Mouse (Mus musculus) mouse trophoblast stem cell (cell line): Measurements from ENCODE around the gene Tnpo3.

Experiments
- in situ Hi-C, 2 experiments: fragments of 300-500 bp; cut with MseI, MboI; formaldehyde crosslinking; loops; 2 replicates in 1 of 2; 3 replicates in 1 of 2; pipeline ENCODE4 v1.15.1; 2025

Gene Tnpo3

GRCm38 (mm10) chr6:29527361-29528164 lies 82.1 kb downstream of the Tnpo3 start:
- in situ Hi-C loops: no loop called here

- in situ Hi-C loops: no loop called here
Observed at GRCm38 (mm10) chr6:29526281-29527251, 83.1 kb downstream of the Tnpo3 start, which contains the start of gene Irf5. Irf5 (plus strand) TSS chr6:29526625.

DNA sequence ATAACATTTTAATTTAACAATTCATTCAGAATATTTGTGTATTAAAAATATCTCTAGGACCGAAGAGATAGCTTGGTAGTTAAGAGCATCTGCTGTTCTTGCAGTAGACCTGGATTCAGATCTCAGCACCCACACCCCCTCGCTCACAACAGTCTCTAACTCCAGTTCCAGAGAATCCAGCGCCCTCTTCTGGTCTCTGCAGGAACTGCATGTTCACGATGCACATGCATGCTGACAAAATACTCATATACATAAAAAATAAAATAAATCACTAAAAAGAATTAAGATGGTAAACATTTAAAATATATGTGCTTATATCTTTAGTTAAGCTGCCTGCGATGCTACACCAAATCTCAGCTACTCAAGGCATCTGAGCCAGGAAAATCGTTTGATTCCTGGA lies 84.4 kb downstream of the Tnpo3 start:
- in situ Hi-C loops: no loop called here

- in situ Hi-C loops: no loop called here
Observed at GRCm38 (mm10) chr6:29524034-29524489, 85.6 kb downstream of the Tnpo3 start.

GRCm38 (mm10) chr6:29523301-29524033 lies 86.2 kb downstream of the Tnpo3 start:
- in situ Hi-C loops: no loop called here

- in situ Hi-C loops: no loop called here
Observed at GRCm38 (mm10) chr6:29522626-29523300, 86.9 kb downstream of the Tnpo3 start.

- in situ Hi-C loops: no loop called here
Observed at GRCm38 (mm10) chr6:29517139-29517538, 92.5 kb downstream of the Tnpo3 start.

DNA sequence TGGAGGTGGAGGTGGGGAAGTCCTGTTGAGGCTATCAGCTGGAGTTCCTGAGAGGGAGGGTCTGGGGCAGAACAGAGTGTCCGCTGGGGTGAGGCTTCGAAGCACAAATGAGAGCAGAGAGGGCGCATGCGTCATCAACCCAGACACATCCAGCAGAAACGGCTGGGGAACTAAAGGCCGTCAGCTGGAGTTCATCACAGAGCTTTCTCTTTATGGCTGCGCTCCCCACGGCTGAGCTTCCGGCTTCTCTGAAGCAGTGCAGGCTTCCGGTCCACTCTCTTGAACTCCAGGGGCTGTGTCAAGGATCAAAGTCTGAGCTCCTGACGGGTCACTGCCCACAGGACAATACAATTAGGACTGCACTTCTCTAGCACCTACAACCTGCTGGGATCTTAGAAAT lies 96.4 kb downstream of the Tnpo3 start:
- in situ Hi-C loops: no loop called here

- in situ Hi-C loops: no loop called here
Observed at GRCm38 (mm10) chr6:29509086-29509485, 100.6 kb downstream of the Tnpo3 start.

DNA sequence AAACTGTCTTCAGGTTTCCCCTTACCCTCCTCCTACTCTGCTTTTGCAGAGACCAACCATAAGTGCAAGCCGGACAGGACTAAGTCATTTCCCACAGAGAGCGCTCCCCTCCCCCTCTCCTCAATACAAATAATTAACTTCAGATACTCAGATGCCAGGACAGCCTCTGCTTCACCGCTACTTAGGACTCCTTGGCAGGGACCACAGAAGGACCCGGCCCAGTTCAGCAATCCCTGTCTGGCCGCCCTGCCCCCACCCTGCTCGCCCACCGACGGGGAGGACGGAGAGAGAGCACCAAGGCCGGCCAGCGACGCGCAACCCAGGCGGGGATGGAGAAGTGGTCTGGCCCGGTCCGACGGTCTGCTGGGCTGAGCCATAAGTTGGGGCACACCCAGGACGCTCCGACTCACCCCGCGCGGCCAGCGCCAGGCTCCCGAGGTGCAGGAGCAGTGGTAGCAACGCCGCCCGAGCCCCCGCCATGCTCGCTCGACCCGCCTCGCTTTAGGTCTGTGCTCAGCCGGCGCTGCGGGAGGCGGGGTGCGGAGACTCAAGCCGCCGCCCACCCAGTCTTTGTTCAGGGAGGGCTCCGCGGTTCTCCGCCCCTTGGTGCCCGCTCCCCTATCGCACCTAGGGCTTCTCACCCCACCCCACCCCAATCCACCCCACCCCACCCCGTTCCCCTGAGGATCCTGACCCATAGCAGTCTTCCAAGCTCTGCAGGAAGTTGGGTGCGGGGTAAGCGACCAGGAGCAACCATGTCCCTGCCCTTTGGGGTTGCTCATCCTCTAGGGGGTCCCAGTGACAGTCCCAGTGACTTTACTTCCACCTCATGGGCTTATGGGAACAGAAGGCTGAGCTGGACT lies 102.0 kb downstream of the Tnpo3 start, which contains the start of gene Kcp:
Gene Kcp (minus strand): TSS at position 506 of the 863 bp plus-strand sequence.
- in situ Hi-C loops: no loop called here

DNA sequence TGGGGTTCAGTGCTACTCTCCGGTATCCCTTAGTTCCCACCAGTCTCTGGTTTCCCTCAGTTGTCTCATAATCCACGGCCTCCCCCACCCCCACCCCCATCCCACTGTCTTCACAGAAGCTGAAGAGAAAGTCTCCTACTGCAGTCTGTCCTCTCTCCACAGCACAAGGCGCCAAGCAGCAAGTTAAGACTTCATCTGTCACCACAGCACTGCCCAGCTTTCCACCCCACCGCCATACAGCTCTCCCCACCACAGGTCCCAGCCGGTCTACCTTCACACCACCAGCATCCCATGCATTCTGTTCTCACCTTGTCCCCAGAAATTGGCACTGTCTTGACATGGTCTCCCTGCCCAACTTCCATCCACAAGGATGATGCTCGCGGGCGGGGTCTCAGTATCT lies 102.9 kb downstream of the Tnpo3 start:
- in situ Hi-C loops: no loop called here

DNA sequence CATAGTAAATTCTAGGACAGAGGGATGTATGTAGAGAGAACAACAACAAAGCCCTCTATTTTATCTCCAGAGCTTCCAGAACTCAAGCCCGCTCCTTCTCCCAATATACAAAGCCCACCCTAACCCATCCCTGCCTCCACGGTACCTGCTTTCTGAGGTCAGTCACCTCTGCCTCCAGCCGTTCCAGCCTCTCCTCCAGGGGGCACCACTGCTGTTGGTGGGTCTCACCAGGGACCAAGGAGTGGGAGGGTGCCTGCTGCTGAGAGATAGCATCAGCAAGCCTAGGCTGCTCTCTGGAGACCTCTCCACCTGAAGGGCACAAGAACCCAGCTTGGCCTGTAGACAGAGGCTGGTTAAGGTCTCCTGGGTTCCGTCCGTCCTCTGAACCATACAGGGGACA lies 104.2 kb downstream of the Tnpo3 start:
- in situ Hi-C loops: no loop called here

- in situ Hi-C loops: no loop called here
Observed at GRCm38 (mm10) chr6:29501599-29501998, 108.1 kb downstream of the Tnpo3 start.

DNA sequence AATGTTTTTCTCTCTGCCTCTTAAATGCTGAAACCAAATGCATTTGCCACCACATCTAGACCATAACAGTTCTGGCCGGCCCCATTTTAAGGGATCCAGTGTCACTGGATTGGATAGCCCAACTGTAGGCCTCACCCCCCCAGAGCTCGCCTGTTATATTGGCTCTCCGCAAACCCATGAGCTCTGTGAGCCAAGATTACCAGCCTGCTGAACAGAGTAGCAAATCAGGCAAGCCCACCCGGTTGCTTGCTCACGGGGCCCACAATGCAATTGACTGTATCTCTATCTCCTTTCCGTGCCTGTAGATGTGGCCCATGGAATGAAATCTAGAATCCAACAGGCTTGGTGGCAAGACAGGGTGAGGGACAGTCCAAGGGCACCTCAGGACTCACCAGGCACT lies 108.9 kb downstream of the Tnpo3 start:
- in situ Hi-C loops: no loop called here

GRCm38 (mm10) chr6:29500177-29500576 lies 109.5 kb downstream of the Tnpo3 start:
- in situ Hi-C loops: no loop called here

DNA sequence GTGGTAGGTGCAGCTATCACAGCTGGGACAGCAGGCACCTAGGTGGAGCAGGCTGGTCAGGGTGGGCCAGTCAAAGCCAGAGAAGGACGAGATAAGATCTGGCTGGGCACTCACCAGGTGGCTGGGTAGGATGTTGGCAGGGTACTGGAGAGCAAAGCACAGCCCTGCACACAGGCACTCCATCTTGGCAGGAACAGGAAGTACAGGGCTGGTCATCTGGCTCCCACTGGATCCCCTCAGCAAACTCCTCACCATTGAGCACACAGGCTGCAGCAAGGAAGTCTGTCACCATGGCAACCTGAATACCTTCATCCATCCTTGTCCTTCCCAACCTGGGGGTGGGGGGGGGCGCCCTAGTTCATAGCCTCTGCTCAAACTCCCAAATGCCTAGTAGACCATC lies 111.9 kb downstream of the Tnpo3 start:
- in situ Hi-C loops: no loop called here

DNA sequence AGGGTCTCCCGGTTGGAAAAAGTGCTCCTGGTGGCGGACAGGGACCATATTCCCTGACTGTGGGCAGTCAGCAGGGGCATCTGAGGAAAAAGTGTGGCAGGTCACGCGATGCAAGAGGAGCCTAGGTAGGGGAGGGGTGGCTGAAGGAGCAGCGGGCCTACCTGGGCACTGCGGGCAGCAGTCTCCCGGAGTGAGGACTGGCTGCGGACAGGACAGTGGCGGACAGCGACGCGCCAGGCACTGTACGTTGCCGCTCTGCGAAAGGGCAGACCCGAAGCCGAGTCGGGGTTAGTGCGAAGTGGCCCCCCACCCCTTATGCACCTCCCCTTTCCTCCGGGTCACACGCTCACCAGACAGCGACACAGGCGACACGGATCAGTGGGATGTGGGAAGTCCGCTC lies 113.4 kb downstream of the Tnpo3 start:
- in situ Hi-C loops: no loop called here

GRCm38 (mm10) chr6:29494101-29494500 lies 115.6 kb downstream of the Tnpo3 start:
- in situ Hi-C loops: no loop called here
